Mouse (Mus musculus): ENCODE results near the gene Nipa1.

Nipa1 gene

DNA sequence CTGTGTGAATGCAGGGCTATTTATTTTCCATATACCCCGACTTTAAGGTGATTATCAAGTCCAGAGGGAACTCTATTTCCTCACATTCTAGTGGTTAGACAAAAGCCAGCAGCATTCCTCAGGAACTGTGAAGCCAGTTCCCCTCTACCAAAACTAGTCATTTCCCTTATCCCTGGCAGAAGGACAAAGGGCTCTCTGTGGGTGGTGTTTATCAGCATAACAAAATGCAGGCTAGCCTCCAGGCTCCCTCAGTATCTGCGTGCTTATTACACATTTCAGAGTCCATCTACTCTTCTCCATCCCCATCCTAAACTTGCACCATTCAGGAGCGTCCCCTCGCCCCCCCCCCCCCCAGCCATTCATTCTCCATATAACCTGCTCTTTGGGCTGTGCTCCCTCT, 20.8 kb downstream of the Nipa1 start:
- DNase-seq: no peak

DNA sequence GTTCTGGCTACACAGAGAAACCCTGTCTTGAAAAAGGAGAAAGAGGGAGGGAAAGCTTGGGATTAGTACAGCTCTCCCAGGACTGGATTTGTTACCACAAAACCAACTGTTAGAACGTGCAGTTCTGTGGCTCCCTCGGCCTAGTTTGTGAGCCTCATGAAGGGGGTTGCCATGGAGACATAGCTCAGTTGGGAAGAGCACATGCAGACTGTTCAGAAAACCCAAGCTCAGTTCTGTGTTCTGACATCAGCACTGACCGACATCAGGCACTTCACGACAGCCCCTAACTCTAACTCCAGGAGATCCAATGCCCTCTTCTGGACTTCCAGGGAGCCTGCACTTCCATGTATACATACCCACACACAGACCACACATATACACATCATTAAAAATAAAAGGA, 24.7 kb downstream of the Nipa1 start:
- no peak for DNase-seq

DNA sequence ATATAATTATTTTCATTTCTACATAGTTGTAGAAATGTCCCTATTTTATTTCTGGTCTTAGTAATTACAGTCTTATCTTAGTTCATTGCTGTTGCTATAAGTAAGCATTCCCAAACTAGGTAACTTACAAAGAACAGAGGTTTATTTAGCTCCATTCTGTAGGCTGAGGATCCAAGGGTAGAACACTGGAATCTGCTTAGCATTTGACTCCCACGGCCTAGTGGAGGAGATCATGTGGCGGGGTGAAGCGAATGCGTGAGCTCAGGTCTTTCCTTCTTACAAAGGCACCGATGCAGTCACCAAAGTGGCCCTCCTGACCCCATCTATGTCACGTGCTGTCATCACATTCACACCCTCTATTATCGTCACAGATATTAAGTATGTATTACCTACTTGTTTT, 27.9 kb downstream of the Nipa1 start:
- no peak for DNase-seq

DNA sequence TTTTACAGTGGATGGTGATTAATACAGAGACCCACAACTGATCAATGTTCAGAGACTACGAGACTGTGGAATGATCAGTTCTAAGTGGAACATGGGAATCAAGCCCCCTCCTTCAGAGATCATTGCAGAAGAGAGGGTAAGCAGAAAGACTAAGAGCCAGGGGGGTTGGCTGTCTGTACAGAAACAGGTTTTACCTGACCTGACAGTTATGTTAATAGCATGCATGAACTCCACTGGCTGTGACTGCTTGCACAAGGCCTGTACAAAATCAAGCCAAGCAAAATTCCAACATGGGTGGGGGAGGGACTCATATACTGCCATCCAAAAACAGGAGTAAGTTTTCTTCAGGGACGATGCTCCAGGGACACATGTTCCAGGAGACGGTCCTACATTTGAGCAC, 28.6 kb downstream of the Nipa1 start:
- peak; percentile 15 for DNase-seq

DNA sequence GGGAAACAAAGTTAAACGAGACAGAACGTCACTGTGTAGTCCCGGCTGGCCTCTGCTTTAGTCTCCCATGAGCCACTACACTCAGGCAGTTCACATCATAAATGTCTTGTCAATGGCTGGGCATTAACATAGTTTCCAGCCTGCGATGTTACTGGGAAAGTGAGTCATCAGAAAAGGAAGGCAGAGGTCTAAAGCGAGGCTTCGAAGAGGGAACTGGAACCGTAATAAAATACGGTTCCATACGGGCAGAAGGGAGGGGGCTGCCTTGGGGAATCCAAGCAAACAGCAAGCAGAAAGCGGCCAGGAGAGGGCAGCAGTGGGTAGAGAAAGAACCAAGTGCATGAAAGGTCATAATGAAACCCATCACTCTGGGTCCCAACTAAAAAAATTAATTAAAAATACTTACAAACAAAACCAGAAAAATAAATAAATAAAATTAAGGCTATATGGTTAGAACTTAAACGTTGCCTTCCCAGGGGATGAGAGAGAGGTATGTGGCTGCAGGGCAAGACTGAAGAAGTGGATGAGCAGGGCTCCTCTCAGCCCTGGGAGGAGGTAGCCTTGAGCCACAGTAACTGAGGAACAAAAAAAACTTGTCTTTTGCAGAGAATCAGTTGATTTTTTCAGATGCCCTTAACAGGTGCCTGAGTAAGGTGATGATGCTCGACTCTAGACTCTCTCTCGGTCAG, 33.1 kb downstream of the Nipa1 start:
- peak; percentile 78 for DNase-seq

DNA sequence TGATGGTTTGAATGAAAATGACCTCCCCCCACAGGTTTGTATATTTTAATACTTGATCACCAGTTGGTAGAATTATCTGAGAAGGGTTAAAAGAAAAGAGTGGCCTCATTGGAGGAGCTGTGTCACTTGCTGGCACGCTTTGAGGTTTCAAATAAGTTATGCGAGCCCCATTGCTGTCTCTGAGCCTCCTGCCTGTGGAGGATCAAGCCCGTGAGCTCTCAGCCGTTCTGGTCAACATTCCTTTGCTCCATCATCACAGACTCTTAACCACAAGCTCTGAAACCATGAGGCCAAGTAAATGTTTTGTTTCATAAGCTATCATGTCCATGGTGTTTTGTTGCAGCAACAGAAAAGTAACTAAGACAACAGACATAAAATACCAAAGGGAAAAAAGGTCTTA, 35.0 kb downstream of the Nipa1 start:
- DNase-seq: no peak

DNA sequence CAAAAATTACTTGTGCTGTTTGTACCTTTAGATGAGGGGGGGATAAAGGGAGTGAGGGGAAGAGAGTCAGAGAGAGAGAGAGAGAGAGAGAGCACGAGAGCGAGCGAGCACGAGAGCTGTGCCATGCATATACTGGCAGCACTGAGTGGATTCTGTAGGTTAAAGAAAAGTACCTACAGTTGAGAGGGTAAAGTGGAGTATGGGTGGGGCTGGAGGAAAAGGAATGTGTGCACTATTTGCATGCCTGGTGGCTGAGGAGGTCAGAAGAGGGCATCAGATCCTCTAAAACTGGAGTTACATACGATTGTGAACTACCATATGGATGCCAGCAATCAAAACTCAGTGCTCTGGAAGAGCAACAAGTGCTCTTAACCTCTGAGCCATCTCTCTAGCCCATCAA, 36.6 kb downstream of the Nipa1 start:
- DNase-seq: no peak

DNA sequence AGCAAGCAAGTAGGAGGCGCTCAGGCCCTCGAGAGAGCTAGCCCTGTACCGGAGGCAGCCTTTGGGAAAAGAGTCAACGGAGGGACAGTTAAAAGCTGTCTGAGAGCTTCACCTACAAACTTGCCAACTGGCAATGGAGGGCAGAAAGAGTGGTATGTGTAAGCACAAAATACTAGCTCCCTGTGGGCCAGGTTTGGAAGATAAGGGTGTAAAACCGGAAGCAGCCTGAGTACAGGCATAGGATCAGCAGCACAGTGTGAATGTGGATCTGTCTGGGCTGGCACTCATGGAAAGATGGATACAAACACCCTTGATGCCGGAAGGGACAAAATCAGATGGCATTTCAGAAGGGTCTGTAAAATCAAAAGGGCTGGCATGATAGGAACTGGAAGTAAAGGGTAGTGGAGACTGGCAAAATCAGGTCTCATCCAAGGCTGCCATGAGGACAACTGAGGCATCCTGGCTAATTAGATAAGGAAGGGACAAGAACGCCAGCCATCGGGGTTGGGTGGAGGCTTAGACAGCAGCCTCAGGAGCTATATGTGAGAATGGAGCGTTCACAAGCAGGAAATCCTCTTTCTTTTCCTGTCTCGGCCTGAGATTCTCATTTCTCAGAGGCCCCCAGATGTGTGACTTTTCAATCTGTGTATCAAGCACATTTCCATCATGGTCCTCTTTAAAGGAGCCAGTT, 37.6 kb downstream of the Nipa1 start:
- DNase-seq: no peak

DNA sequence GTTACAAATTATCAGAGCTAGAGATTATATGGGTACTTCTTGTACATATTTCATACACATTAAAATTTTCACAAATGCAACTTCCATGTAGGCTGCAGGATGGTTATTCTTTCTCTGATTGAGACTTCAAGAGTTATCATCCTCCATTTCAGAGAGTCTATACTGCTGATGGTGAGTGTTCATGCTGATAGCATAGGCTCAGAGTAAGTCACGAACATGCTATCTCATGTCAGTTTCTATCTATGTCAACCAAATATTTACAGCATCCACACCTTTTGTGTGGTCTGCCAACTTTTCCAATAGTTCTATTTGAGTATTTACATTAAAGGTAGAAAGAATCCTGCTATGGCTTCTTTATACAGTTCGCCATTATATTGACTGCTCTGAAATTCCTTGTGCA, 38.2 kb downstream of the Nipa1 start:
- no peak for DNase-seq

DNA sequence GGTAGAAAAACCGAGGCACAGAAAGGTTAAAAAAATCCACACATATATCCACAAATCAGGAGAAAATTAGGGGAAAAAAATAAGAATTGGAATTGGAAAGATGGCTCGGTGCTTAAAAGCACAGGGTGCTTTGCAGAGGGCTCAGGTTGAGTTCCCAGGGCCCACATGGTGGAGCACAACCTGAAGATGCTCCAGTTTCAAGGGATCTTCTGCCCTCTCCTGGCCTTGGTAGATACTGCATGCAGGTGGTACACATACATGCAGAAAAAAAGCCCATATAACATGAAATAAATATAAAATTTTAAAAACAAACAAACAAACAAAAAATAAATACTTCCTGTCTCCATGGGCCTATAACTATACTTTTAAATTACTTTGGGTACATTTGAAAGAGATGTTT, 45.3 kb downstream of the Nipa1 start:
- no peak for DNase-seq

DNA sequence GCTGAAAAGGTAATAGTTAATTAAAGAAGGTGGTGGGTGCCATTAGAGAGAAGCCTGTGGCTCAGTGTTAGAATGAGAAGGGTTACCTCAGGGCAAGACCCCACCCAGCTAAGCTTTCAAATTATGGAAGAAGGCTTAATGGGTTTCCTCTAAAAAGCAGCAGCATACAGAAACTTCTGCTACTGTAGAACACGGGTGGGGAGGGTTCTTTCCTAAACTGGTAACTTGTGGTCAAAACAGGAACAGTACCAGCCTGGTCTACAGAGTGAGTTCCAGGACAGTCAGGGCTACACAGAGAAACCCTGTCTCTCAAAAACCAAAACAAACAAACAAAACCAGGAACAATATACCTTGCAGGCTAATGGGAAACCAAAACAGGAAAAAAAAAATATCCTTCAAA, 50.3 kb downstream of the Nipa1 start:
- DNase-seq: no peak

DNA sequence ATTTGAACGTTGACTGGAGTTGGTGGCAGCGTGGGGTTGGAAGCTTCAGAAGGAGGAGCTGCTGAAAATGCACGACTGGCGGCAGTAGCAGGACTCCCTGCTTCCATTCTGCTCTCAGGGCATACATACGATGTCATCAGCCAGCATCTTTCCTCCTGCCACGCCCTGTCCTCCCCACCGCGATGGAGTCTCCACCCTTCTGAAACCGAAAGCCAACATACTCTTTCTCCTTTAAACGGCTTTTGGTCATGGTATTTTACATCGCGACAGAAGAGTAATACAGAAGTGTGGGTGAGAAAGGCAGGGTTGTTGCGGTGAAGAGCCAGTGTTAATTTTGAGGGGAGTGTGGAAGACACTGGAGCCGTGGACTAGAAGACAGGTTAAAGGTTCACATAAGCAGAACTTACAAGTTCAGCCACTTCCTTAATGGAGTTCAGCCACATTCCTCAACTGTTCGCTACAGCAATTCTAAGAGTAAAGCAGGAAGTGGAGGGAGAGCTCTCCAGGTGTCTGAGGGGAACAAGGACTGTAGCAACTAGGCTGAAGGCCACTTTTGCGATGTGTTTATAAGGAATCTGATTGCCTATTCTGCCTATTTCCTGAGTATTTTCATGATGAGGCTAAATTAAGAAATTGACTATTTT, 51.4 kb downstream of the Nipa1 start:
- no peak for DNase-seq

DNA sequence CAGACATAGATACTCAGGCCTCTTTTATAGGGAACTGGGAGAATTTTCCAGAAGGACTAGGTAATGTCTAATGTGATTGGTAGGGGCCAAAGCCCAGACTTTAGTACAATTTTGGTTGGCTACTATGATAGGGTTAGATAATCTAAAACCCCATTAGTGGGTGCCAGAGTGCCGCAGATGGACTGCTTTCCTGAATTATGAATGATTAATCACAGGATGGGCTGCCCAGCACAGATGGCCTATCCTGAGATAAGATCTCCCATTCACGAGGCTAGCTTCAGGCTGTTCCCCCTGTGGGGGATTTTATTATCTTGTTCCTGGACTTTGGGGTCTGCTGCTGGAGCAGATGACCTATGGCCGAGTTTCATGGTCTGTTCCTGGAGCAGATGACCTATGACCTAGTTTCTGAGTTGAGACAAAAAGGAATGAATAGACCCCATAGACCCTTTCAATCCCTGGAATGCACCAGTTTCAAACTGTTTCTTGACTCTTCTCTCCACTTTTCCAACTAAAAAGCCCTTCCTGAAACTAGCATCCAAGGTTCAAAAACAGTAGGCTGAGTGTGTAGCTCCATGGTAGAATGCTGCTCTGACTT, 52.8 kb downstream of the Nipa1 start:
- DNase-seq: peak; percentile 33

DNA sequence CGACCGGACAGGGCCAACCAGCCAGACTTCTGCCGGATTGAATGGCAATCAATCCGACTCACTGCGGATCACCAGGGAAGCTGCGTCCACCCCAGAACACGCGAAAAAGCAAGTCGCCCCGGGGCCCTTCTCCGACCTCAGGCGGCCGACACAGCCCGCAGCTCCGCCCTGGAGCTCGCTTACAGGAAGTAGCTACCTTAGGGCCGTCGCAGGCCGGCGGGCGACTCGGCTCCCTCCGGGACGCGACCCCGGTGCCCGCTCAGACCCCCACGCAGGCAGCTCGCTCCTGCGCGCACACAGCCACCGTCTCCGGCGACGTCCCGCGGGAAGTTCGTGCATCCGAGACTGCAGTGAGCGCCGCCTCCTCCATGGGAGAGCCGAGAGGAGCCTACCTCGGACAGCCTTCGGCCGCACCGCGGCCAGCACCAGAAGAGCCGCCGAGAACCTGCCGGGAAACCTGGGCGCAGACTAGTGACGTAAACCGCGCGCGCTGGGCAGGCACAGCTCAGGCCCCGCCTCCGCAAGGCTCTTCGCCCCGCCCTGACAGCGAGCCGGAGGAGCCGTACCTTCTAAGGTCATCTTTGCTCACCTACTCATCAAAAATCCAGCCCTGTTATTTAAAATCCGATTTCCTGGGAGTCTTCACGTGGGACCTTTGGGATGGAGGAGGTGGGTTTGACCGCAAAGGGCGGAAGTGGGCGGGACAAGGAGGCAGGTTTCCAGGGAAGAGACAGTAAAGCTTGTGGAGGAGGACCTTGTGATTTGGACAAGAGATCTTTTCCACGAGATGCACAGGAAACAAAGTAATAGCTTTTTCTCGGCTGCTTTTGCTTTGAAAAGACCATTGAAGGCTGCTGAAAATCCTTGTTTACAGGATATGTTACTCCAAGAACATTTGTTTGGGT, 57.5 kb downstream of the Nipa1 start, which contains the start of gene Nipa2:
Gene Nipa2, minus strand, starts transcription at position 473 of the 905 bp plus-strand sequence.
- peak; percentile 95 for DNase-seq

DNA sequence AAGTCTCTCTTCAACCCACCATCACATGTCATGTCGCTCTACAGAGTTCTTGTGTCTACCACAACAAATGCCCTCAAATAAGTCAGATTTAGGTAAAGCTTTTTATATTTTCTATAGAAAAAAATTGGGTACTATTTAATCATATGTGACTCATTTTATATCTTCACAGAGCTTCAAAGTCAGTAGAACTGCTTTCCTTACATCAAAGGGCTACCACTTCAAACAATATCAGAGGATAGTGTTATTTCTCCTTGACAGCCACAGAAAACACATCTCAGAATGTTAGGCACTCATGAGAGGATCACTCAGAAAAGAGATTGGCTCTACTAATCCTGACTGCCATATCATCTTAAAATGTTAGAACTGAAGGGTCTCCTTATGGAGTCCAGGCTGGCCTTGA, 59.2 kb downstream of the Nipa1 start:
- no peak for DNase-seq

DNA sequence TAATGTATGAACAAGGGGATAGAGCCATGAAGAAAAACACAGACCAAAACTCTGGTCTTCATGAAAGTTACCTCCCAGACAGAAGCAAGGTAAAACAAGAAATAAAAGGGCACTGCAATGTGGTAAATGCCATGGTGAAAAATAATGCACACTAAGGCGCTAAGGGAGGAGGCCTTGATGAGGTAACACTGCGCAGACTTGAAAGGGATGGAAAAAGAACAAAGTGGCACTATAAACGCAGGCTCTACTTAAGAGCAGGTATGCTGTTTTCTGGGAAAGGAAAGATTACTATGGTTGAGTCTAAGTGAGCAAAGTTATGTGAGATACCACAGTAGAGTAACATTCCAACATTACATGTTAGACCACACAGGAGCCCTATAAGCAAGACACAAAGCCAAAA, 60.0 kb downstream of the Nipa1 start:
- no peak for DNase-seq

DNA sequence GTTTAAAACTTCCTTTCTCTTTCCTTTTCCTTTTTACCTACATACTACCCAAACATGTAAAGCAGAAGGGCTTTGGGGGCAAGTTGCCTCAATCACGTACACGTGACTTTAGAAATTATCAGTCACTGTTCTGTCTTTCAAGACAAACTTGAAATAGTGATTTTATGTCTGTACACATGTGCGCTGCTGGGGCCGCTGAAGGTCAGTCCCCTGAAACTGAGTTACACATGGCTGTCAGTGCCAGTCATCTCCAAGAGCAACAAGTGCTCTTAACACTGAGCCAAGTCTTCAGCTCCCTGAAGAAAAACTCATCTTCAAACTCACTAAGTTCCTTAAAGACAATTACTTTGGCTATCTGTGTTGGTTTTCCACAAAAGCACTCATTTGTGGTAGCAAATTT, 61.8 kb downstream of the Nipa1 start:
- DNase-seq: no peak

DNA sequence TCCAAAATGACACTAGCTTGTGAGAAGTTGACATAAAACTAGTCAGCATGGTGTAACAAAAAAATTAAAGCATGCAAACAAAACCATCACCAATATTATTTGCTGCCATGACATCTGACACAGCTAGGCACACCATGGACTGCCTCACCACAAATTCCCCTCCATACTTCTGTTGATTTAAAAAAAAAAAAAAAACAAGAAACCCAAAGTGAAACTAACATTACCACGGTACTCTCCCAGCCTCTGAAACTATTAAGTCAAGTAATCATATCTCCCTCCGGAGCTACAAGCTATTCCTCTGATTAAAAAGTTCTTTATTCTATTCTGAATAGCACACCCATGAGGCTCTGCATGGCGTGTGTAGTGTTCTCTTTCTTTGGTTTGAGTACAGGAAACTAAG, 62.6 kb downstream of the Nipa1 start:
- DNase-seq: no peak

DNA sequence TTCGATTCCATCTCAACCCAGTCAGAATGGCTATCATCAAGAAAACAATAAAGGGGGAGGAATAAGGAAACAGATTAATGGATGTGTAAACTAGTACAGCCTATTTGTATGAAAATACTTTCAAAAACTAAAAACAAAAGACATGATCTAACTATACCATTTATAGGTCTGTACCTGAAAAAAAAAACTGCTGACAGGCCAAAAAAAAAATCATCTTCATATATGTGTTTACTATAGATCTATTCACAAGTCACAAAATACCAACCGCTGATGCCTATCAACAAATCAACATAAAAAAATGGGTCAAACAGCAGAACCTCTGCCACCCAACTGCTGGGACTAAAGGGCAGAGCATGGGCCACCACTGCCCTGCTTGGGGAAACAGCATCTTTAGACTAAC, 63.7 kb downstream of the Nipa1 start:
- no peak for DNase-seq

DNA sequence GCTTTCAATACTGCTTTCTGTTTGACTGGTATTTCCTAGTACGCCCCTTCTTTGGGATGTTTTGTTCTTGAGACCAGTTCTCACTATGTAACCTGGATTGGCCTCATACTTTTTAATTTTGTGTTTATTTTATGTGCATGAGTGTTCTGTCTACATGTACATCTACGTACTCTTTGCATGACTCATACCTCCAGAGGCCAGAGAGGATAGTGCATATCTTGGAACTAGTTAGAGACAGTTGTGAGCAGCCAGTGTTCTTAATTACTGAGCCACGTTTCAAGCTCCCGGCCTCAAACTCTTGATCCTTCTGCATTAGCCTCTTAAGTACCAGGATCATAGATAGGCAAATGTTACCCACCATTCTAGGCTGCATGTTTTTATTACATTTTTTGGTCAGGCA, 81.4 kb downstream of the Nipa1 start:
- no peak for DNase-seq

DNA sequence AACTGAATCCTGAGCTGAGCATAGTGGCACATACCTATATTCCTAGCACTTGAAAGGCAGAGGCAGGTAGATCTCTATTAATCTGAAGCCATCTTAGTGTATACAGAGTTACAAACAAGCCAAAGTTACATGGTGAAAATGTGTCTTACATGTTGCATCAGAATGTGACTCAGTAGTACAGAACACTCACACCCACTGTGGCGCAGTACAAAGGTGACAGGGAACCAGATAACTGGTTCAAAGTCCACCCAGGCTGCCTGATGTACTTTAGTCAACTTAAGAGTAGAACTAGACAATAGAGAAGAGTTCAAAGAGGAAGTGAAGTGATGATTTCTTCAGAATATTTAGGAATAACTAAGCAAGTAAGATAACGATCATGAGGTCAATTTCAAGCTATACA, 84.7 kb downstream of the Nipa1 start:
- no peak for DNase-seq

DNA sequence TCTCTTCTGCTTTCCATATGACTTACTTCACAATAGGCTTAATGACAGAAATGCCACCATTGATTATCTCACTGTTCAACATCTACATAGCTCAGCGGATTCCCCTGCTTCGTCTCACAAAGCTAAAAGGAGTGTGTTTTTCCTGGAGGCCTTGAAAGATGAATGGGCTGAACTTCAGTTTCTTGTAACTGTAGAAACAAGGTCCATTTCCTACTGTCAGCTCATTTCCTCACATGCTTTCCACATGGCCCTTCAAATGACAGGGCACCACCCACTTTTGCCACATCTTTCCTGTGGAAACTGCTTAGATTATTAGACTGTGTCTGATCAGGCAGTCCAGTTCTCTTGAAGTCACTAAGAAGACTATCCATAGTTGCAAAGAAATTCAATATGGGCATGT, 91.1 kb downstream of the Nipa1 start:
- peak; percentile 14 for DNase-seq
